Mouse (Mus musculus) brain, embryonic 14.5 days (tissue): Measurements from ENCODE around the gene Hcn2.

Experiments used
- CTCF ChIP-seq: fragments of 200-500 bp; IDR thresholded peaks from 2 replicates; pipeline ENCODE4 v1.5.1; 2012; ENCODE audit warnings: inconsistent platforms, mild to moderate bottlenecking, moderate library complexity, borderline replicate concordance; ENCODE audit not compliant: insufficient read depth, insufficient read length; ENCODE audit errors: extremely low read depth
- POLR2A ChIP-seq: fragments of 200-500 bp; IDR thresholded peaks from 2 replicates; pipeline ENCODE4 v1.6.1; 2012; ENCODE audit warnings: mild to moderate bottlenecking, inconsistent platforms, borderline replicate concordance; ENCODE audit not compliant: poor library complexity, insufficient read depth, insufficient read length, severe bottlenecking; ENCODE audit errors: extremely low read depth

DNA sequence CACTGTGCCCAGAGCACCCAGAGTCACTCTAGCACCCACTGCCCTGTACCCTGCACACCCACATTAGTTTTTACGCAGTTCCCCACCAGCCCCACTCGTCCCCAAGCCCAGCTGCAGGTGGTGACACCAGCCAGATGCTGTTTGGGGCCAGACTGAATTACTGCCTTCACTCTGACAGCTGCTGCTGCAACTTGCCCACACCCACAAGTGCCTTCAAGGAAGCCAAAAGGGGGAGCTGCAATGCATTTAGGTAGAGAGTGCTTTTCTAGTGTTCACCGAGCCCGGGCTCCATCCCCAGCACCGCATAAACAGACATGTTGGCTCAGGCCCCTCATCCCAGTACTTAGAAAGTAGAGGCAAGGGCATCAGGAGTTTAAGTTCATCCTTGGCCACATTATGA is 65.5 kb downstream of the Hcn2 start:
- TF ChIP-seq CTCF: no peak
- no peak for TF ChIP-seq POLR2A
